Mouse (Mus musculus): Measurements from ENCODE around the gene Cfap65. TPM values are rescaled to one million over a fixed set of nuclear protein-coding genes. Genes with fewer than 3 reads are reported as not detected.

The Cfap65 gene
- total and polyA plus RNA-seq, 2 experiments from 2014 or later, result not detected

DNA sequence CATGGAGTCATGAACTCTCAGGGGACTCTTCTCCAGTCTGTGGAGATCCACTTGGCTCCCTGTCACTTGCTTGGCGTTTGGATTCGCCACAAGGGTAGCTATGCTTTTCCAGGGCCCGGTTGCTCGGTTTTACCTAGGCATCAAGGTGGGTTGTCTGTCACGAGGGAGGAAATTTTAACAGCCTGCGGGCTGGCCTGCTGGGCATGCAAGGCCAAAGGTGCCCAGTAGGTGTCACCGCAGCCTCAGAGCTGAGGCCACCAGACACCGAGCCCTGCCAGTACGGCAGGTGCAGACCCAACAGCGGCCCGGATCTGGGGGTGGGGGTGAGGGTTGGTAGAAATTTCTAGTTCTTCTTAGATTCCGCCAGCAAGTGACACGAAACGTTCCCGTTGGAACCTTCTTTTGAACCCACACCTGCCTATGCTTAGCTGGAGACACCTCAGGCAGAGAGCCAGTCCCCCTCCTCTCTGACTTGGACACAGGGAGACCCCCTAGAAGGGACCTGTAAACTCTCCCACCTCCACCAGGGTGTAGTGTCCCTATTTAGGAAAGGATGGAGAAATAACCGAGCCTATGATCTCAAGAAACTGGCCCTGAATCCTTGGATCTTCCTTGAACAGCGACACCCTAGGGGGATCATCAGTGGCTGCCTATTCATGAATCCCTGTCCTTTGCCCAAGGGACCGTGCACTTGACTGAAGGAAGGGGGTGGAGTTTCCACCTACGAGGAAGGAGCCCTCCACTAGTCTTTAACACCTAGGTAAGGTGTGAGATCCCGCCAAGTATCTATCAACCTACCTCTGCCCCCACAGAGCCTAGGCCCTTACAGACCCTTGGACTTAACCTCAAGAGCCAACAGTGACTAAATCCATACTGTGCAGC lies 13.6 kb upstream of the Cfap65 start:
- Histone ChIP-seq H3K4me2 (ENCODE audit: low read depth, low read length) (peak overlapping the region; percentile 7; the same call in 1 of the 2 replicates), H3K9ac (replicated peaks; ENCODE audit: low read depth, low read length) (no peak overlapping the region), H3K27ac (ENCODE audit: low read depth) (no peak overlapping the region), H3K36me3 (replicated peaks; ENCODE audit: control insufficient read depth, insufficient read depth, low read length) (no peaks in the 10 kb centered on the region), H3K4me3 (ENCODE audit: low read depth, low read length) (no peak overlapping the region), H3K4me1 (ENCODE audit: control insufficient read depth, insufficient read depth) (0 out of 2 replicates have a peak, but pooled peaks cover 5% of the 10 kb centered on the region), H3K27me3 (ENCODE audit: control insufficient read depth, insufficient read depth, low read length) (peaks cover 97% of the 10 kb centered on the region), H3K9me3 (replicated peaks; ENCODE audit: control insufficient read depth, low read length) (no peaks in the 10 kb centered on the region)
- ATAC-seq (ENCODE audit: insufficient read depth, low read depth) (0 out of 2 replicates have a peak, but pooled peaks have one; percentile 40), DNase-seq (ENCODE audit: low spot score) (peak; percentile 16)
- TF ChIP-seq EP300 (IDR thresholded peaks at IDR 0.05; ENCODE audit: low read depth), result no peak
- TF ChIP-seq CTCF (IDR thresholded peaks at IDR 0.05; ENCODE audit: low read depth), result peak; percentile 87
- 4% methylated on average over 20 of the region's 20 CpGs for WGBS

GRCm38 (mm10) chr1:74947986-74948670 lies 12.7 kb upstream of the Cfap65 start:
- Histone ChIP-seq H3K9me3 (replicated peaks; ENCODE audit: control insufficient read depth, low read length) (no peaks in the 10 kb centered on the region), H3K4me1 (ENCODE audit: control insufficient read depth, insufficient read depth) (0 out of 2 replicates have a peak, but pooled peaks cover 5% of the 10 kb centered on the region), H3K9ac (replicated peaks; ENCODE audit: low read depth, low read length) (no peak overlapping the region), H3K4me2 (ENCODE audit: low read depth, low read length) (peak overlapping the region; percentile 39), H3K4me3 (ENCODE audit: low read depth, low read length) (peak overlapping the region; percentile 28), H3K27me3 (ENCODE audit: control insufficient read depth, insufficient read depth, low read length) (peaks cover 97% of the 10 kb centered on the region), H3K27ac (ENCODE audit: low read depth) (no peak overlapping the region), H3K36me3 (replicated peaks; ENCODE audit: control insufficient read depth, insufficient read depth, low read length) (no peaks in the 10 kb centered on the region)
- DNase-seq (ENCODE audit: low spot score), result no peak
- no peak for TF ChIP-seq CTCF (IDR thresholded peaks at IDR 0.05; ENCODE audit: low read depth)
- TF ChIP-seq EP300 (IDR thresholded peaks at IDR 0.05; ENCODE audit: low read depth), result no peak
- WGBS, result 1% methylated on average over 40 of the region's 41 CpGs
- no peak for ATAC-seq (ENCODE audit: insufficient read depth, low read depth)

DNA sequence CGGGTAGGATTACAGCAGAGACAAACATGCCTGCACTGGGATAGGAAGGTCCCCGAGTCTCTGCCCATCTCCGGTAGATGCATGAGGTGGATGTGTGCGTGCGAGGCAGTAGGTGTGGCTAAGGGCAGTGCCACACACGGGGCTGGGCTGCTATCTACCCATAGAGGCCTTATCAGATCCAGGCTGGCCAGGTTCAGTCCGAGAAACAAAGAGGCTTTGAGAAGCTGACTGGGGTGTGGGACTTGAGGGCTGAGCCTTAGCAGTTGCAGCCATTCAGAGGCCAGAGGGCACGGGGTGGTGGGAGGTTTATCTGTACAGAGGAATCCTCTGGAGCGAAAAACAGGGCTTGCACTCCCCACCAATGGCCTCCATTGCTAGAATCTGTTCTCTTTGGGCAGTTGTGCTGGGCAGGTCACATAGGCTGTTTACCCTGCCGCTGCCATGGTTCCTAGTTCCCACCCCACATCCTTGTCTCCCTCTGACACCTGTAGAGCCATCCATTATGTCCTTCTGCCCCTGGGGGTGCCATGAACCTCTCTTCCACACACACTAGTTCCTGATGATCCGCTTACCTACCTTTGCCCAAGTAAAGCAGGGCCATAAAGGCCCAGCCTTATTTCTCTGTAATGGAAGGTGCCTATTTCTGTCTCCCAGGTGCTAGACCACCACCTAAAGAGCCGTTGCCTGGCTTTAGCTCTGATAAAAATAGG lies 6.4 kb upstream of the Cfap65 start:
- no peak for ATAC-seq (ENCODE audit: insufficient read depth, low read depth)
- TF ChIP-seq EP300 (IDR thresholded peaks at IDR 0.05; ENCODE audit: low read depth) (no peak), CTCF (IDR thresholded peaks at IDR 0.05; ENCODE audit: low read depth) (no peak)
- no peak overlapping the region for H3K9ac ChIP-seq (replicated peaks; ENCODE audit: low read depth, low read length)
- peaks cover 59% of the 10 kb centered on the region for H3K27me3 ChIP-seq (ENCODE audit: control insufficient read depth, insufficient read depth, low read length)
- WGBS, result 43% methylated on average over 12 of the region's 12 CpGs
- no peaks in the 10 kb centered on the region for H3K36me3 ChIP-seq (replicated peaks; ENCODE audit: control insufficient read depth, insufficient read depth, low read length)
- no peak overlapping the region for H3K4me3 ChIP-seq (ENCODE audit: low read depth, low read length)
- H3K4me2 ChIP-seq (ENCODE audit: low read depth, low read length), result no peak overlapping the region
- H3K9me3 ChIP-seq (replicated peaks; ENCODE audit: control insufficient read depth, low read length), result no peaks in the 10 kb centered on the region
- H3K4me1 ChIP-seq (ENCODE audit: control insufficient read depth, insufficient read depth), result no peaks in the 10 kb centered on the region
- DNase-seq (ENCODE audit: low spot score), result no peak
- no peak overlapping the region for H3K27ac ChIP-seq (ENCODE audit: low read depth)

GRCm38 (mm10) chr1:74939762-74940161 lies 4.4 kb upstream of the Cfap65 start:
- TF ChIP-seq CTCF (IDR thresholded peaks at IDR 0.05; ENCODE audit: low read depth) (no peak), EP300 (IDR thresholded peaks at IDR 0.05; ENCODE audit: low read depth) (no peak)
- Histone ChIP-seq H3K36me3 (replicated peaks; ENCODE audit: control insufficient read depth, insufficient read depth, low read length) (no peaks in the 10 kb centered on the region), H3K4me1 (ENCODE audit: control insufficient read depth, insufficient read depth) (no peaks in the 10 kb centered on the region), H3K4me2 (ENCODE audit: low read depth, low read length) (no peak overlapping the region), H3K9ac (replicated peaks; ENCODE audit: low read depth, low read length) (no peak overlapping the region), H3K4me3 (ENCODE audit: low read depth, low read length) (no peak overlapping the region), H3K27me3 (ENCODE audit: control insufficient read depth, insufficient read depth, low read length) (peaks cover 57% of the 10 kb centered on the region), H3K9me3 (replicated peaks; ENCODE audit: control insufficient read depth, low read length) (no peaks in the 10 kb centered on the region), H3K27ac (ENCODE audit: low read depth) (no peak overlapping the region)
- DNase-seq (ENCODE audit: low spot score), result no peak
- no peak for ATAC-seq (ENCODE audit: insufficient read depth, low read depth)
- 6% methylated on average over 3 of the region's 3 CpGs for WGBS

GRCm38 (mm10) chr1:74936221-74936830 lies 927 bp upstream of the Cfap65 start:
- no peak overlapping the region for H3K9ac ChIP-seq (replicated peaks; ENCODE audit: low read depth, low read length)
- 41% methylated on average over 12 of the region's 12 CpGs for WGBS
- no peak overlapping the region for H3K4me3 ChIP-seq (ENCODE audit: low read depth, low read length)
- no peak overlapping the region for H3K27ac ChIP-seq (ENCODE audit: low read depth)
- TF ChIP-seq CTCF (IDR thresholded peaks at IDR 0.05; ENCODE audit: low read depth), result no peak
- TF ChIP-seq EP300 (IDR thresholded peaks at IDR 0.05; ENCODE audit: low read depth), result no peak
- no peaks in the 10 kb centered on the region for H3K4me1 ChIP-seq (ENCODE audit: control insufficient read depth, insufficient read depth)
- H3K36me3 ChIP-seq (replicated peaks; ENCODE audit: control insufficient read depth, insufficient read depth, low read length), result no peaks in the 10 kb centered on the region
- H3K9me3 ChIP-seq (replicated peaks; ENCODE audit: control insufficient read depth, low read length), result no peaks in the 10 kb centered on the region
- peaks cover 44% of the 10 kb centered on the region for H3K27me3 ChIP-seq (ENCODE audit: control insufficient read depth, insufficient read depth, low read length)
- DNase-seq (ENCODE audit: low spot score) (no peak), ATAC-seq (ENCODE audit: insufficient read depth, low read depth) (no peak)
- H3K4me2 ChIP-seq (ENCODE audit: low read depth, low read length), result no peak overlapping the region

Measured in heart, postnatal 0 days (tissue).